Mouse (Mus musculus) kidney, adult 2 months (tissue): ENCODE results near the gene Dhh.
"Not testable (repeated sequence)": the region's sequence is repeated elsewhere in the genome, so short reads cannot be mapped to it uniquely, and the experiment has no call there.

Experiments
- CTCF ChIP-seq: fragments of 200-500 bp; conservative IDR thresholded peaks from 2 replicates; pipeline ENCODE4 v1.5.1; 2011; ENCODE audit warnings: low read depth, mild to moderate bottlenecking, control low read depth, low read length, moderate library complexity, mixed read lengths; ENCODE audit not compliant: insufficient read depth, insufficient read length
- POLR2A ChIP-seq: fragments of 200-500 bp; IDR thresholded peaks from one replicate; pipeline ENCODE4 v1.6.1; 2011; ENCODE audit warnings: low read depth, low read length, control low read depth

DNA sequence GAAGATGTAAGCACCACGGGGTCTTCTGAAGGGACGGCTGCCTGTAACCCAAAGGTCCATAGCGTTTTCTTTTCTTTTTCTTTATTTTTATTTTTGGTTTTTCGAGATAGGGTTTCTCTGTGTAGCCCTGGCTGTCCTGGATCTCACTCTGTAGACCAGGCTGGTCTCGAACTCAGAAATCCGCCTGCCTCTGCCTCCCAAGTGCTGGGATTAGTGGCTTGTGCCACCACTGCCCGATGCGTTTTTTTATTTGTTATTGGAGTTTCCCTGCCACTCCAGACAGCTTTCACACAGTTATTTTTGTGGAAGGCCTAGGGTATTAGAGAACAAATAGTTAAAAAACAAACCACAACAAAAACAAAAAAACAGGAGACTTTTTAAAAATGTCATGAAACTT is 20.2 kb upstream of the Dhh start:
- not testable (repeated sequence) for TF ChIP-seq CTCF, POLR2A
